Mouse (Mus musculus) limb, embryonic 12.5 days (tissue): Measurements from ENCODE around the gene Gm20532. TPM values are rescaled to one million over a fixed set of nuclear protein-coding genes. Genes with fewer than 3 reads are reported as not detected.

Experiments
- ATAC-seq: fragments of 200-750 bp; cut with Nextera tagmentation; 2 replicates; pipeline ENCODE4 v1.8.0; 2017; ENCODE audit warnings: low read depth, moderate TSS enrichment; ENCODE audit not compliant: insufficient number of reproducible peaks, insufficient read depth, low FRiP score, low TSS enrichment
- H3K27ac ChIP-seq: fragments of 300-500 bp; sonication (generic); 2 replicates; pipeline ENCODE4 v1.5.1; 2016; ENCODE audit warnings: mild to moderate bottlenecking, moderate library complexity
- H3K27me3 ChIP-seq: fragments of 300-500 bp; sonication (generic); 2 replicates; pipeline ENCODE4 v1.6.1; 2016; ENCODE audit warnings: mild to moderate bottlenecking, moderate library complexity
- H3K36me3 ChIP-seq: fragments of 300-500 bp; sonication (generic); 2 replicates; pipeline ENCODE4 v1.6.1; 2016; ENCODE audit warnings: mild to moderate bottlenecking, moderate library complexity
- H3K4me1 ChIP-seq: fragments of 300-500 bp; sonication (generic); replicated peaks from 2 replicates; pipeline ENCODE4 v1.6.1; 2016
- H3K4me2 ChIP-seq: fragments of 300-500 bp; sonication (generic); 2 replicates; pipeline ENCODE4 v1.6.1; 2016; ENCODE audit warnings: mild to moderate bottlenecking, moderate library complexity
- H3K4me3 ChIP-seq: fragments of 300-500 bp; sonication (generic); replicated peaks from 2 replicates; pipeline ENCODE4 v1.5.1; 2016; ENCODE audit warnings: mild to moderate bottlenecking
- H3K9ac ChIP-seq: fragments of 300-500 bp; sonication (generic); replicated peaks from 2 replicates; pipeline ENCODE4 v1.6.1; 2016; ENCODE audit warnings: mild to moderate bottlenecking, moderate library complexity
- H3K9me3 ChIP-seq: fragments of 300-500 bp; sonication (generic); 2 replicates; pipeline ENCODE4 v1.6.1; 2016; ENCODE audit warnings: mild to moderate bottlenecking, moderate library complexity
- WGBS: fragments of 180-500 bp; shearing (Covaris S2); methylation state at CpG from one replicate; pipeline ENCODE4 v1.1.7; 2016; 5-methylcytosine and 5-hydroxymethylcytosine counted together
- polyA plus RNA-seq: library from polyadenylated mRNA; unstranded; fragments of >200 nt; fragmentation: Nextera tagmentation; extraction: Ambion mirVana; gene quantifications from 2 replicates; pipeline ENCODE4 v1.2.1, GENCODE M21; 2016

Gene Gm20532
- polyA plus RNA-seq, result 0.31 TPM in 1 of 2 replicates, not detected in the other

- H3K9me3 ChIP-seq, result no peaks in the 10 kb centered on the region
- H3K36me3 ChIP-seq, result no peaks in the 10 kb centered on the region
- H3K4me3 ChIP-seq, result peak within 1 kb of the TSS; percentile 65
- H3K27ac ChIP-seq, result peak within 1 kb of the TSS; percentile 72
- WGBS, result 1% methylated on average over 63 of the region's 65 CpGs
- H3K4me1 ChIP-seq, result peaks cover 20% of the 10 kb centered on the region
- H3K9ac ChIP-seq, result peak within 1 kb of the TSS; percentile 75
- peak within 1 kb of the TSS; percentile 72 for H3K4me2 ChIP-seq
- H3K27me3 ChIP-seq, result no peaks in the 10 kb centered on the region; the same call in 1 of the 2 replicates
- peak; percentile 85 for ATAC-seq
Observed at GRCm38 (mm10) chr2:26586294-26587043, at the start of gene Gm20532. Gene Gm20532 (plus strand): TSS chr2:26586639.

GRCm38 (mm10) chr2:26539516-26539915, 46.9 kb upstream of the Gm20532 start:
- Histone ChIP-seq H3K4me2 (no peak overlapping the region), H3K27me3 (no peaks in the 10 kb centered on the region), H3K27ac (no peak overlapping the region), H3K4me3 (no peak overlapping the region), H3K4me1 (peaks cover 36% of the 10 kb centered on the region), H3K9me3 (no peaks in the 10 kb centered on the region), H3K36me3 (no peaks in the 10 kb centered on the region), H3K9ac (no peak overlapping the region)
- WGBS, result 30% methylated on average over 2 of the region's 2 CpGs
- ATAC-seq, result no peak

- 28% methylated on average over 7 of the region's 7 CpGs for WGBS
- no peaks in the 10 kb centered on the region for H3K36me3 ChIP-seq
- peak overlapping the region; percentile 86 for H3K27ac ChIP-seq
- H3K4me1 ChIP-seq, result peaks cover 30% of the 10 kb centered on the region
- no peak overlapping the region for H3K9ac ChIP-seq
- H3K27me3 ChIP-seq, result no peaks in the 10 kb centered on the region
- no peak for ATAC-seq
- H3K4me3 ChIP-seq, result no peak overlapping the region
- no peak overlapping the region for H3K4me2 ChIP-seq
- H3K9me3 ChIP-seq, result no peaks in the 10 kb centered on the region
Observed at GRCm38 (mm10) chr2:26540721-26541120, 45.7 kb upstream of the Gm20532 start.

GRCm38 (mm10) chr2:26541258-26541910, 45.1 kb upstream of the Gm20532 start:
- no peak overlapping the region for H3K9ac ChIP-seq
- peaks cover 26% of the 10 kb centered on the region for H3K4me1 ChIP-seq
- H3K27me3 ChIP-seq, result no peaks in the 10 kb centered on the region
- peak overlapping the region; percentile 86 for H3K27ac ChIP-seq
- H3K4me2 ChIP-seq, result no peak overlapping the region
- ATAC-seq, result 0 out of 2 replicates have a peak, but pooled peaks have one; percentile 32
- WGBS, result 26% methylated on average over 9 of the region's 9 CpGs
- no peaks in the 10 kb centered on the region for H3K36me3 ChIP-seq
- H3K4me3 ChIP-seq, result no peak overlapping the region
- H3K9me3 ChIP-seq, result no peaks in the 10 kb centered on the region

- no peaks in the 10 kb centered on the region for H3K36me3 ChIP-seq
- ATAC-seq, result no peak
- no peak overlapping the region for H3K9ac ChIP-seq
- H3K27ac ChIP-seq, result no peak overlapping the region
- H3K9me3 ChIP-seq, result no peaks in the 10 kb centered on the region
- no peak overlapping the region for H3K4me3 ChIP-seq
- 73% methylated on average over 4 of the region's 4 CpGs for WGBS
- H3K27me3 ChIP-seq, result no peaks in the 10 kb centered on the region
- no peak overlapping the region for H3K4me2 ChIP-seq
- H3K4me1 ChIP-seq, result peaks cover 38% of the 10 kb centered on the region
Observed at GRCm38 (mm10) chr2:26543155-26543554, 43.3 kb upstream of the Gm20532 start.

- Histone ChIP-seq H3K4me2 (no peak overlapping the region), H3K36me3 (no peaks in the 10 kb centered on the region), H3K27me3 (no peaks in the 10 kb centered on the region), H3K4me3 (no peak overlapping the region), H3K27ac (no peak overlapping the region), H3K4me1 (peaks cover 40% of the 10 kb centered on the region), H3K9ac (no peak overlapping the region), H3K9me3 (no peaks in the 10 kb centered on the region)
- WGBS, result 88% methylated on average over 8 of the region's 8 CpGs
- ATAC-seq, result no peak
Observed at GRCm38 (mm10) chr2:26543768-26544167, 42.7 kb upstream of the Gm20532 start.

- no peak for ATAC-seq
- Histone ChIP-seq H3K4me3 (no peak overlapping the region), H3K9me3 (no peaks in the 10 kb centered on the region), H3K27me3 (no peaks in the 10 kb centered on the region), H3K9ac (no peak overlapping the region), H3K4me1 (peaks cover 40% of the 10 kb centered on the region), H3K27ac (no peak overlapping the region), H3K36me3 (no peaks in the 10 kb centered on the region), H3K4me2 (no peak overlapping the region)
- WGBS, result 76% methylated on average over 3 of the region's 3 CpGs
Observed at GRCm38 (mm10) chr2:26544265-26544664, 42.2 kb upstream of the Gm20532 start.

GRCm38 (mm10) chr2:26547481-26547880, 39.0 kb upstream of the Gm20532 start:
- Histone ChIP-seq H3K9ac (no peak overlapping the region), H3K9me3 (no peaks in the 10 kb centered on the region), H3K4me1 (peaks cover 14% of the 10 kb centered on the region), H3K4me2 (no peak overlapping the region), H3K27me3 (no peaks in the 10 kb centered on the region), H3K27ac (peak overlapping the region; percentile 58), H3K36me3 (no peaks in the 10 kb centered on the region), H3K4me3 (no peak overlapping the region)
- ATAC-seq, result 0 out of 2 replicates have a peak, but pooled peaks have one; percentile 57
- WGBS, result 29% methylated on average over 2 of the region's 2 CpGs

- Histone ChIP-seq H3K9me3 (no peaks in the 10 kb centered on the region), H3K36me3 (no peaks in the 10 kb centered on the region), H3K4me3 (no peak overlapping the region), H3K4me1 (peaks cover 14% of the 10 kb centered on the region), H3K9ac (no peak overlapping the region), H3K27me3 (no peaks in the 10 kb centered on the region), H3K27ac (no peak overlapping the region), H3K4me2 (no peak overlapping the region)
- WGBS, result 85% methylated on average over 10 of the region's 10 CpGs
- no peak for ATAC-seq
Observed at GRCm38 (mm10) chr2:26549801-26550200, 36.6 kb upstream of the Gm20532 start.

- H3K36me3 ChIP-seq, result no peaks in the 10 kb centered on the region
- no peak overlapping the region for H3K4me2 ChIP-seq
- H3K27ac ChIP-seq, result 0 out of 2 replicates have a peak overlapping the region, but pooled peaks have one; percentile 1
- peaks cover 14% of the 10 kb centered on the region for H3K4me1 ChIP-seq
- H3K9ac ChIP-seq, result no peak overlapping the region
- 71% methylated on average over 3 of the region's 3 CpGs for WGBS
- H3K9me3 ChIP-seq, result no peaks in the 10 kb centered on the region
- no peak overlapping the region for H3K4me3 ChIP-seq
- no peaks in the 10 kb centered on the region for H3K27me3 ChIP-seq
- no peak for ATAC-seq
Observed at GRCm38 (mm10) chr2:26550205-26550604, 36.2 kb upstream of the Gm20532 start.

GRCm38 (mm10) chr2:26550777-26551176, 35.7 kb upstream of the Gm20532 start:
- H3K9ac ChIP-seq, result no peak overlapping the region
- H3K4me3 ChIP-seq, result no peak overlapping the region
- no peak overlapping the region for H3K4me2 ChIP-seq
- no peaks in the 10 kb centered on the region for H3K27me3 ChIP-seq
- H3K9me3 ChIP-seq, result no peaks in the 10 kb centered on the region
- H3K27ac ChIP-seq, result peak overlapping the region; percentile 1; the same call in 1 of the 2 replicates
- 91% methylated on average over 3 of the region's 3 CpGs for WGBS
- peaks cover 14% of the 10 kb centered on the region for H3K4me1 ChIP-seq
- ATAC-seq, result no peak
- no peaks in the 10 kb centered on the region for H3K36me3 ChIP-seq
